In genomic region chr17:5453657-5454056, GRCm38 (mm10) we compare ENCODE assay signal across 24 mouse cellular contexts. TPM values are rescaled to one million over a fixed set of nuclear protein-coding genes. Genes with fewer than 3 reads are reported as not detected.
DNase-seq lines count a peak whose midpoint lies in the region; ATAC-seq and TF ChIP-seq lines count a peak whose summit lies in the region.
"Had no signal": no experiment of that assay in that cellular context is flagged by ENCODE, and none has a peak within 500 bp of the region (broad histone marks: within the 10 kb centered on the region; RNA-seq: fewer than 3 reads in every experiment).

No protein-coding gene starts in this region.

- H3K9ac ChIP-seq in forebrain, embryonic 13.5 days, result 0 out of 2 replicates have a peak overlapping the region, but pooled peaks have one; percentile 16
- H3K9ac ChIP-seq in forebrain, embryonic 11.5 days (ENCODE audit: low read length), result no peak overlapping the region
- H3K9ac ChIP-seq in midbrain, postnatal 0 days (replicated peaks; ENCODE audit: low read length, poor library complexity, severe bottlenecking), result no peak overlapping the region
- no peak overlapping the region for H3K9ac ChIP-seq in midbrain, embryonic 15.5 days
- H3K9ac ChIP-seq: embryonic facial prominence, embryonic 12.5 days; forebrain, embryonic 12.5 days had no signal

- H3K4me1 ChIP-seq in forebrain, embryonic 13.5 days, result no peaks in the 10 kb centered on the region
- H3K4me1 ChIP-seq in forebrain, embryonic 11.5 days (replicated peaks; ENCODE audit: control insufficient read depth, insufficient read depth, low read length), result no peaks in the 10 kb centered on the region
- no peaks in the 10 kb centered on the region for H3K4me1 ChIP-seq in midbrain, postnatal 0 days (ENCODE audit: insufficient read depth, low read length)
- H3K4me1 ChIP-seq in midbrain, embryonic 15.5 days, result no peaks in the 10 kb centered on the region
- H3K4me1 ChIP-seq: embryonic facial prominence, embryonic 12.5 days; forebrain, embryonic 12.5 days had no signal

- TF ChIP-seq CTCF in midbrain, postnatal 0 days (IDR thresholded peaks at IDR 0.05), result no peak

- no peaks in the 10 kb centered on the region for H3K27me3 ChIP-seq in forebrain, embryonic 13.5 days
- no peaks in the 10 kb centered on the region for H3K27me3 ChIP-seq in forebrain, embryonic 11.5 days (ENCODE audit: control insufficient read depth, insufficient read depth, low read length)
- H3K27me3 ChIP-seq in midbrain, postnatal 0 days (ENCODE audit: insufficient read depth, low read length), result 0 out of 2 replicates have a peak, but pooled peaks cover 3% of the 10 kb centered on the region
- no peaks in the 10 kb centered on the region for H3K27me3 ChIP-seq in midbrain, embryonic 15.5 days (replicated peaks)
- H3K27me3 ChIP-seq: embryonic facial prominence, embryonic 12.5 days; Patski had no signal

- H3K9me3 ChIP-seq in forebrain, embryonic 13.5 days (replicated peaks), result no peaks in the 10 kb centered on the region
- H3K9me3 ChIP-seq in forebrain, embryonic 11.5 days (ENCODE audit: control insufficient read depth, low read length), result no peaks in the 10 kb centered on the region
- H3K9me3 ChIP-seq in midbrain, postnatal 0 days (ENCODE audit: low read length), result no peaks in the 10 kb centered on the region
- H3K9me3 ChIP-seq in midbrain, embryonic 15.5 days, result no peaks in the 10 kb centered on the region
- H3K9me3 ChIP-seq: embryonic facial prominence, embryonic 12.5 days; forebrain, embryonic 12.5 days; G1E had no signal

- DNase-seq in cerebellum, postnatal 10 days, result peak; percentile 29 to 48
- no peak for DNase-seq in cerebellum, adult 11 months
- DNase-seq in forebrain, embryonic 11.5 days (ENCODE audit: low spot score), result no peak
- no peak for DNase-seq in frontal cortex, postnatal 25 days (ENCODE audit: low spot score in 2 of 2)
- peak; percentile 11 for DNase-seq in midbrain, postnatal 0 days (ENCODE audit: low spot score)
- DNase-seq: adrenal gland, adult 8-10 months; adrenal gland, postnatal 14 days; adrenal gland, postnatal 36 days; B cell, adult 2 months; cerebellum, adult 18-20 months; cerebellum, adult 8-10 months; cerebellum, adult 9-11 months; cerebellum, postnatal 36 days; embryo, embryonic 11 days had no signal

- ATAC-seq in forebrain, embryonic 13.5 days, result no peak
- ATAC-seq in forebrain, embryonic 11.5 days (replicated peaks; ENCODE audit: low FRiP score), result no peak
- peak; percentile 69; the same call in 1 of the 2 replicates for ATAC-seq in frontal cortex, adult (ENCODE audit: low TSS enrichment)
- ATAC-seq in midbrain, postnatal 0 days (ENCODE audit: low FRiP score), result no peak
- ATAC-seq in midbrain, embryonic 15.5 days (replicated peaks), result no peak
- ATAC-seq: activated CD4-positive, CD25-positive, alpha-beta regulatory T cell, adult 4 months; CD4-positive, CD25-positive, alpha-beta regulatory T cell, adult 4 months; forebrain, embryonic 16.5 days; Patski had no signal

- no peaks in the 10 kb centered on the region for H3K36me3 ChIP-seq in forebrain, embryonic 13.5 days (ENCODE audit: poor library complexity, severe bottlenecking)
- H3K36me3 ChIP-seq in forebrain, embryonic 11.5 days (ENCODE audit: control insufficient read depth, insufficient read depth, low read length), result no peaks in the 10 kb centered on the region
- no peaks in the 10 kb centered on the region for H3K36me3 ChIP-seq in midbrain, postnatal 0 days (ENCODE audit: insufficient read depth, low read length)
- no peaks in the 10 kb centered on the region for H3K36me3 ChIP-seq in midbrain, embryonic 15.5 days (replicated peaks)
- H3K36me3 ChIP-seq: embryonic facial prominence, embryonic 12.5 days; forebrain, embryonic 12.5 days; G1E had no signal

- no peak overlapping the region for H3K27ac ChIP-seq in forebrain, embryonic 13.5 days
- no peak overlapping the region for H3K27ac ChIP-seq in forebrain, embryonic 11.5 days (ENCODE audit: low read depth, low read length)
- no peak overlapping the region for H3K27ac ChIP-seq in midbrain, postnatal 0 days (ENCODE audit: low read depth, low read length)
- no peak overlapping the region for H3K27ac ChIP-seq in midbrain, embryonic 15.5 days
- H3K27ac ChIP-seq: embryonic facial prominence, embryonic 12.5 days; forebrain, embryonic 12.5 days had no signal

- 84% methylated on average over 4 of the region's 4 CpGs for WGBS in forebrain, embryonic 13.5 days
- 88% methylated on average over 4 of the region's 4 CpGs for WGBS in forebrain, embryonic 11.5 days
- 76% methylated on average over 4 of the region's 4 CpGs for WGBS in midbrain, postnatal 0 days
- WGBS in midbrain, embryonic 15.5 days, result 82% methylated on average over 4 of the region's 4 CpGs

- H3K4me2 ChIP-seq in forebrain, embryonic 13.5 days, result no peak overlapping the region
- H3K4me2 ChIP-seq in forebrain, embryonic 11.5 days (ENCODE audit: low read depth, low read length, severe bottlenecking), result no peak overlapping the region
- H3K4me2 ChIP-seq in midbrain, postnatal 0 days (ENCODE audit: low read depth, low read length, poor library complexity, severe bottlenecking), result no peak overlapping the region
- no peak overlapping the region for H3K4me2 ChIP-seq in midbrain, embryonic 15.5 days
- H3K4me2 ChIP-seq: embryonic facial prominence, embryonic 12.5 days; forebrain, embryonic 12.5 days had no signal

- H3K4me3 ChIP-seq in forebrain, embryonic 13.5 days, result no peak overlapping the region
- no peak overlapping the region for H3K4me3 ChIP-seq in forebrain, embryonic 11.5 days (ENCODE audit: low read depth, low read length)
- no peak overlapping the region for H3K4me3 ChIP-seq in midbrain, postnatal 0 days (ENCODE audit: low read depth, low read length)
- no peak overlapping the region for H3K4me3 ChIP-seq in midbrain, embryonic 15.5 days
- H3K4me3 ChIP-seq: embryonic facial prominence, embryonic 12.5 days; forebrain, embryonic 12.5 days had no signal

RNA-seq across cellular contexts. Expression of gene Tmem242, which starts 13.6 kb away (rescaled TPM):
- polyA plus RNA-seq in forebrain, embryonic 13.5 days (2015; fragmentation: Nextera tagmentation; extraction: Ambion mirVana), result 112 and 114 TPM in 2 replicates
- polyA plus RNA-seq in forebrain, embryonic 11.5 days (2014; fragmentation: Nextera tagmentation; extraction: Ambion mirVana), result 140 and 141 TPM in 2 replicates
- total RNA-seq in midbrain, postnatal 0 days (2014; rRNA removed), result 61.4 and 75.8 TPM in 2 replicates
- polyA plus RNA-seq in midbrain, postnatal 0 days (2015; fragmentation: Nextera tagmentation; extraction: Ambion mirVana), result 123 and 129 TPM in 2 replicates
- polyA plus RNA-seq in midbrain, embryonic 15.5 days (2015; fragmentation: Nextera tagmentation; extraction: Ambion mirVana), result 93.6 and 96.3 TPM in 2 replicates

RNA-seq across cellular contexts. Expression of gene Ldhal6b, which starts 35.1 kb away (rescaled TPM):
- 0.11 TPM in 1 of 2 replicates, not detected in the other for polyA plus RNA-seq in forebrain, embryonic 13.5 days (2015; fragmentation: Nextera tagmentation; extraction: Ambion mirVana)
- not detected in 2 replicates for polyA plus RNA-seq in forebrain, embryonic 11.5 days (2014; fragmentation: Nextera tagmentation; extraction: Ambion mirVana)
- total RNA-seq in midbrain, postnatal 0 days (2014; rRNA removed), result 0.19 and 0.55 TPM in 2 replicates
- polyA plus RNA-seq in midbrain, postnatal 0 days (2015; fragmentation: Nextera tagmentation; extraction: Ambion mirVana), result 0.10 and 0.15 TPM in 2 replicates
- not detected in 2 replicates for polyA plus RNA-seq in midbrain, embryonic 15.5 days (2015; fragmentation: Nextera tagmentation; extraction: Ambion mirVana)
- polyA plus RNA-seq: CD4-positive, CD25-positive, alpha-beta regulatory T cell, adult 4 months; forebrain, embryonic 16.5 days had no signal

RNA-seq across cellular contexts. Expression of gene Zdhhc14, which starts 38.7 kb away (rescaled TPM):
- 2.4 and 2.7 TPM in 2 replicates for polyA plus RNA-seq in forebrain, embryonic 13.5 days (2015; fragmentation: Nextera tagmentation; extraction: Ambion mirVana)
- 2.3 and 2.4 TPM in 2 replicates for polyA plus RNA-seq in forebrain, embryonic 11.5 days (2014; fragmentation: Nextera tagmentation; extraction: Ambion mirVana)
- total RNA-seq in midbrain, postnatal 0 days (2014; rRNA removed), result 18.3 and 19.5 TPM in 2 replicates
- 8.5 and 9.6 TPM in 2 replicates for polyA plus RNA-seq in midbrain, postnatal 0 days (2015; fragmentation: Nextera tagmentation; extraction: Ambion mirVana)
- polyA plus RNA-seq in midbrain, embryonic 15.5 days (2015; fragmentation: Nextera tagmentation; extraction: Ambion mirVana), result 10.1 and 12.1 TPM in 2 replicates

Comparison
In these comparisons a context has a peak if more than half of its experiments do, and no peak if none do; other contexts are left out.
1. DNase-seq: peak in cerebellum, postnatal 10 days (2 of 2) and midbrain, postnatal 0 days (single experiment); none in cerebellum, adult 11 months (single experiment), forebrain, embryonic 11.5 days (single experiment) and frontal cortex, postnatal 25 days (0 of 2).